9 mouse cellular contexts compared by ENCODE assay signal in the genomic region with DNA sequence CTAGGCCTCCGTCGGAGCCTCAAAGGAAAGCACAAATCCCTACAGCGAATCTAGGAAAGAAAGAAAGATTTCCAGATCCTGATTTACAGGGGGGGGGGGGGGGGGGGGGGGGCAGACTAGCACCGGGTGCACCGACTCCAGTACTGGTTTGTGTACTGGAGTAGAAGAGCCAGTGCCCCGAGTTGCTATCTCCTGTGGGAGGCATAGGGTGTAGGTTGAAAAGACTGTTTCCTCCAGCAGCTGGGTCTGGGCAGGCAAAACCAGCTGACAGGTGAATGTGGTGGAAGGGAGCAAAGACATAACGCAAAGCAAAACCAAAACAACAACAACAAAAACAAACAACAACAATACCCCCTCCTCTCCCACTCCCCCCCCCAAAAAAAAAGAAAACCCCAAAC. TPM values are rescaled to one million over a fixed set of nuclear protein-coding genes. Genes with fewer than 3 reads are reported as not detected.
DNase-seq lines count a peak whose midpoint lies in the region; ATAC-seq and TF ChIP-seq lines count a peak whose summit lies in the region.
"Had no signal": no experiment of that assay in that cellular context is flagged by ENCODE, and none has a peak within 500 bp of the region (broad histone marks: within the 10 kb centered on the region; RNA-seq: fewer than 3 reads in every experiment).

No protein-coding gene starts in this region.

- H3K4me2 ChIP-seq in forebrain, embryonic 15.5 days (replicated peaks), result peak overlapping the region; percentile 89
- H3K4me2 ChIP-seq in liver, embryonic 16.5 days (ENCODE audit: low read depth, low read length), result peak overlapping the region; percentile 56; the same call in 1 of the 2 replicates

- WGBS in forebrain, embryonic 15.5 days, result 2% methylated on average over 7 of the region's 7 CpGs
- WGBS in liver, embryonic 16.5 days (ENCODE audit: insufficient replicate concordance), result 2% methylated on average over 7 of the region's 7 CpGs

- H3K79me3 ChIP-seq in C2C12 (ENCODE audit: low read depth), result no peaks in the 10 kb centered on the region

- no peak for TF ChIP-seq CTCF in C2C12 (IDR thresholded peaks at IDR 0.05; ENCODE audit: control insufficient read depth, insufficient read depth, insufficient read length)

- H3K9me3 ChIP-seq in forebrain, embryonic 15.5 days, result no peaks in the 10 kb centered on the region
- H3K9me3 ChIP-seq in liver, embryonic 16.5 days (replicated peaks; ENCODE audit: control insufficient read depth, low read length), result no peaks in the 10 kb centered on the region

- no peaks in the 10 kb centered on the region for H3K36me3 ChIP-seq in C2C12 (ENCODE audit: control insufficient read depth, insufficient read depth)
- H3K36me3 ChIP-seq in forebrain, embryonic 15.5 days, result no peaks in the 10 kb centered on the region
- H3K36me3 ChIP-seq in liver, embryonic 16.5 days (ENCODE audit: control insufficient read depth, insufficient read depth), result no peaks in the 10 kb centered on the region

- intact Hi-C loops in left cerebral cortex, postnatal 14 days (cut with DNase I), result loop anchor here (2.0 to 10.0 kb wide), 5 partner anchors 270 to 1047 kb away; no protein-coding TSS in a partner anchor

- peak overlapping the region; percentile 58 for H3K9ac ChIP-seq in forebrain, embryonic 15.5 days (replicated peaks)
- H3K9ac ChIP-seq in liver, embryonic 16.5 days (ENCODE audit: low read depth, low read length), result no peak overlapping the region

- peak overlapping the region; percentile 72 for H3K27ac ChIP-seq in forebrain, embryonic 15.5 days (replicated peaks)
- no peak overlapping the region for H3K27ac ChIP-seq in liver, embryonic 16.5 days (ENCODE audit: low read length)

- peak; percentile 5 to 10 for DNase-seq in cerebellum, postnatal 25 days
- no peak for DNase-seq in cerebellum, adult 8-10 months
- no peak for DNase-seq in adrenal gland, postnatal 4 days (ENCODE audit: low spot score in 2 of 2)
- no peak for DNase-seq in urinary bladder, postnatal 4 days (ENCODE audit: low spot score in 2 of 2)
- no peak for DNase-seq in left cerebral cortex, postnatal 14 days (ENCODE audit: low spot score in 2 of 2)
- DNase-seq: lung, adult 18-20 months had no signal

- peak overlapping the region; percentile 34 for H3K4me3 ChIP-seq in C2C12 (ENCODE audit: insufficient read depth, poor library complexity, severe bottlenecking)
- peak overlapping the region; percentile 57 for H3K4me3 ChIP-seq in forebrain, embryonic 15.5 days
- peak overlapping the region; percentile 53 for H3K4me3 ChIP-seq in liver, embryonic 16.5 days (ENCODE audit: low read depth, low read length)

- no peaks in the 10 kb centered on the region for H3K79me2 ChIP-seq in C2C12 (ENCODE audit: control insufficient read depth, insufficient read depth)

- H3ac ChIP-seq in C2C12 (ENCODE audit: control insufficient read depth, insufficient read length, low read depth), result no peak overlapping the region

- H3K4me1 ChIP-seq in forebrain, embryonic 15.5 days, result peaks cover 22% of the 10 kb centered on the region
- no peaks in the 10 kb centered on the region; the same call in 1 of the 2 replicates for H3K4me1 ChIP-seq in liver, embryonic 16.5 days (ENCODE audit: control insufficient read depth, low read depth, low read length)

- no peaks in the 10 kb centered on the region for H3K27me3 ChIP-seq in C2C12 (ENCODE audit: control insufficient read depth, insufficient read depth, insufficient read length)
- peaks cover 9% of the 10 kb centered on the region; the same call in 1 of the 2 replicates for H3K27me3 ChIP-seq in forebrain, embryonic 15.5 days
- peaks cover 34% of the 10 kb centered on the region for H3K27me3 ChIP-seq in liver, embryonic 16.5 days (ENCODE audit: control insufficient read depth, insufficient read depth, low read depth, low read length)

- ATAC-seq in forebrain, embryonic 15.5 days (replicated peaks), result no peak
- ATAC-seq in liver, embryonic 16.5 days (ENCODE audit: low read depth), result no peak

TF ChIP-seq in C2C12, 6 proteins besides CTCF, POLR2A, EP300 and RAD21:
- TF ChIP-seq MYOG (IDR thresholded peaks at IDR 0.05; ENCODE audit: control insufficient read depth, extremely low read depth, insufficient read length) (no peak), CEBPB (IDR thresholded peaks at IDR 0.05; ENCODE audit: low read depth) (no peak), MYOD1 (IDR thresholded peaks at IDR 0.05; ENCODE audit: control insufficient read depth, insufficient read length, low read depth) (no peak), USF1 (IDR thresholded peaks at IDR 0.05; ENCODE audit: low read depth) (no peak), MAX (IDR thresholded peaks at IDR 0.05) (no peak), FOSL1 (IDR thresholded peaks at IDR 0.05; ENCODE audit: insufficient read depth, low read length, poor library complexity, severe bottlenecking) (no peak)

RNA-seq across cellular contexts. Expression of gene Rspo3, which starts 0.8 kb away (rescaled TPM):
- polyA plus RNA-seq in C2C12 (2012; fragmentation: generic; extraction: Trizol), result 1.9 TPM
- polyA plus RNA-seq in forebrain, embryonic 15.5 days (2015; fragmentation: Nextera tagmentation; extraction: Ambion mirVana), result 19.9 and 25.0 TPM in 2 replicates
- 1.7 TPM in 2 replicates for polyA plus RNA-seq in liver, embryonic 16.5 days (2015; fragmentation: Nextera tagmentation; extraction: Ambion mirVana)
- total RNA-seq in adrenal gland, postnatal 4 days (2021), result 10 to 100 TPM; 13.0 to 13.2 TPM
- 10 to 100 TPM; 11.3 to 11.9 TPM for total RNA-seq in left cerebral cortex, postnatal 14 days (2021)

Comparison
In these comparisons a context has a peak if more than half of its experiments do, and no peak if none do; other contexts are left out.
1. DNase-seq: peak in cerebellum, postnatal 25 days (2 of 2); none in cerebellum, adult 8-10 months (single experiment), adrenal gland, postnatal 4 days (0 of 2), urinary bladder, postnatal 4 days (0 of 2) and left cerebral cortex, postnatal 14 days (0 of 2).
2. Peak in every context shown above with its lines, with median percentiles within 50 percentile points of each other: H3K4me3 ChIP-seq.